Comparison of ENCODE assay signal across 24 mouse cellular contexts in genomic region chr6:58849356-58849755, GRCm38 (mm10). TPM values are rescaled to one million over a fixed set of nuclear protein-coding genes. Genes with fewer than 3 reads are reported as not detected.
A peak's percentile ranks its signal among the peaks of the same experiment; 100 is the strongest.
DNase-seq lines count a peak whose midpoint lies in the region; ATAC-seq and TF ChIP-seq lines count a peak whose summit lies in the region.
"Had no signal": no experiment of that assay in that cellular context is flagged by ENCODE, and none has a peak within 500 bp of the region (broad histone marks: within the 10 kb centered on the region; RNA-seq: fewer than 3 reads in every experiment).

No protein-coding gene starts in this region.

- H3K4me2 ChIP-seq in forebrain, embryonic 14.5 days (ENCODE audit: low read length), result no peak overlapping the region
- H3K4me2 ChIP-seq in forebrain, embryonic 11.5 days (ENCODE audit: low read depth, low read length, severe bottlenecking), result no peak overlapping the region
- no peak overlapping the region for H3K4me2 ChIP-seq in forebrain, postnatal 0 days (ENCODE audit: low read depth)
- no peak overlapping the region for H3K4me2 ChIP-seq in forebrain, embryonic 13.5 days
- H3K4me2 ChIP-seq in hindbrain, embryonic 16.5 days (ENCODE audit: low read length), result no peak overlapping the region
- no peak overlapping the region for H3K4me2 ChIP-seq in hindbrain, embryonic 11.5 days (replicated peaks; ENCODE audit: low read depth, low read length)
- H3K4me2 ChIP-seq in midbrain, embryonic 13.5 days (replicated peaks), result no peak overlapping the region
- no peak overlapping the region for H3K4me2 ChIP-seq in midbrain, postnatal 0 days (ENCODE audit: low read depth, low read length, poor library complexity, severe bottlenecking)
- H3K4me2 ChIP-seq: heart, embryonic 12.5 days; heart, embryonic 15.5 days; hindbrain, embryonic 12.5 days; intestine, embryonic 15.5 days had no signal

- 13% methylated on average over 5 of the region's 5 CpGs for WGBS in forebrain, embryonic 14.5 days
- 44% methylated on average over 5 of the region's 5 CpGs for WGBS in forebrain, embryonic 11.5 days
- WGBS in forebrain, postnatal 0 days, result 20% methylated on average over 5 of the region's 5 CpGs
- WGBS in forebrain, embryonic 13.5 days, result 18% methylated on average over 5 of the region's 5 CpGs
- 30% methylated on average over 5 of the region's 5 CpGs for WGBS in hindbrain, embryonic 16.5 days
- 43% methylated on average over 5 of the region's 5 CpGs for WGBS in hindbrain, embryonic 11.5 days
- WGBS in midbrain, embryonic 13.5 days, result 39% methylated on average over 5 of the region's 5 CpGs
- WGBS in midbrain, postnatal 0 days, result 32% methylated on average over 5 of the region's 5 CpGs

- H3K9ac ChIP-seq in forebrain, embryonic 14.5 days (ENCODE audit: low read length), result no peak overlapping the region
- no peak overlapping the region for H3K9ac ChIP-seq in forebrain, embryonic 11.5 days (ENCODE audit: low read length)
- H3K9ac ChIP-seq in forebrain, postnatal 0 days, result no peak overlapping the region
- H3K9ac ChIP-seq in forebrain, embryonic 13.5 days, result no peak overlapping the region
- H3K9ac ChIP-seq in hindbrain, embryonic 16.5 days (ENCODE audit: low read depth, low read length), result no peak overlapping the region
- H3K9ac ChIP-seq in hindbrain, embryonic 11.5 days (ENCODE audit: low read depth, low read length), result no peak overlapping the region
- no peak overlapping the region for H3K9ac ChIP-seq in midbrain, embryonic 13.5 days (replicated peaks)
- H3K9ac ChIP-seq in midbrain, postnatal 0 days (replicated peaks; ENCODE audit: low read length, poor library complexity, severe bottlenecking), result no peak overlapping the region
- H3K9ac ChIP-seq: heart, embryonic 12.5 days; heart, embryonic 15.5 days; hindbrain, embryonic 12.5 days; intestine, embryonic 15.5 days had no signal

- no peak overlapping the region for H3K4me3 ChIP-seq in forebrain, embryonic 14.5 days (ENCODE audit: low read depth, low read length)
- no peak overlapping the region for H3K4me3 ChIP-seq in forebrain, embryonic 11.5 days (ENCODE audit: low read depth, low read length)
- H3K4me3 ChIP-seq in forebrain, postnatal 0 days (ENCODE audit: low read depth, low read length), result no peak overlapping the region
- H3K4me3 ChIP-seq in forebrain, embryonic 13.5 days, result no peak overlapping the region
- no peak overlapping the region for H3K4me3 ChIP-seq in hindbrain, embryonic 16.5 days (ENCODE audit: low read length)
- H3K4me3 ChIP-seq in hindbrain, embryonic 11.5 days (ENCODE audit: low read depth, low read length), result no peak overlapping the region
- no peak overlapping the region for H3K4me3 ChIP-seq in midbrain, embryonic 13.5 days (replicated peaks)
- H3K4me3 ChIP-seq in midbrain, postnatal 0 days (ENCODE audit: low read depth, low read length), result no peak overlapping the region
- H3K4me3 ChIP-seq: heart, embryonic 12.5 days; heart, embryonic 15.5 days; hindbrain, embryonic 12.5 days; intestine, embryonic 15.5 days had no signal

- no peak for DNase-seq in forebrain, embryonic 14.5 days (ENCODE audit: low spot score)
- no peak for DNase-seq in forebrain, embryonic 11.5 days (ENCODE audit: low spot score)
- DNase-seq in forebrain, postnatal 0 days, result no peak
- no peak for DNase-seq in hindbrain, embryonic 11.5 days (ENCODE audit: low spot score)
- DNase-seq in midbrain, postnatal 0 days (ENCODE audit: low spot score), result no peak
- DNase-seq: adrenal gland, adult 8-10 months; adrenal gland, postnatal 25 days; cerebellum, adult 18-20 months; cerebellum, adult 9-10 months; cerebellum, postnatal 14 days; gastrocnemius, postnatal 14 days; heart, adult 18-20 months; heart, postnatal 10 days; heart, postnatal 36 days; kidney, adult 11 months; kidney, adult 8-10 months had no signal

- H3K27me3 ChIP-seq in forebrain, embryonic 14.5 days (replicated peaks; ENCODE audit: control insufficient read depth, insufficient read depth, low read length), result no peaks in the 10 kb centered on the region
- H3K27me3 ChIP-seq in forebrain, embryonic 11.5 days (ENCODE audit: control insufficient read depth, insufficient read depth, low read length), result no peaks in the 10 kb centered on the region
- H3K27me3 ChIP-seq in forebrain, postnatal 0 days (ENCODE audit: insufficient read depth, low read length), result no peaks in the 10 kb centered on the region
- no peaks in the 10 kb centered on the region for H3K27me3 ChIP-seq in forebrain, embryonic 13.5 days
- no peaks in the 10 kb centered on the region for H3K27me3 ChIP-seq in hindbrain, embryonic 16.5 days (replicated peaks; ENCODE audit: control insufficient read depth, insufficient read depth, low read length)
- no peaks in the 10 kb centered on the region for H3K27me3 ChIP-seq in hindbrain, embryonic 11.5 days (ENCODE audit: control insufficient read depth, insufficient read depth, low read length)
- no peaks in the 10 kb centered on the region for H3K27me3 ChIP-seq in midbrain, embryonic 13.5 days
- no peaks in the 10 kb centered on the region for H3K27me3 ChIP-seq in midbrain, postnatal 0 days (ENCODE audit: insufficient read depth, low read length)
- H3K27me3 ChIP-seq: heart, embryonic 12.5 days; heart, embryonic 15.5 days; hindbrain, embryonic 12.5 days; intestine, embryonic 15.5 days had no signal

- H3K27ac ChIP-seq in forebrain, embryonic 14.5 days (ENCODE audit: low read depth, low read length), result no peak overlapping the region
- H3K27ac ChIP-seq in forebrain, embryonic 11.5 days (ENCODE audit: low read depth, low read length), result no peak overlapping the region
- H3K27ac ChIP-seq in forebrain, postnatal 0 days (ENCODE audit: low read depth, low read length), result no peak overlapping the region
- no peak overlapping the region for H3K27ac ChIP-seq in forebrain, embryonic 13.5 days
- no peak overlapping the region for H3K27ac ChIP-seq in hindbrain, embryonic 16.5 days (ENCODE audit: low read depth, low read length)
- H3K27ac ChIP-seq in hindbrain, embryonic 11.5 days (ENCODE audit: low read depth, low read length), result no peak overlapping the region
- no peak overlapping the region for H3K27ac ChIP-seq in midbrain, embryonic 13.5 days
- H3K27ac ChIP-seq in midbrain, postnatal 0 days (ENCODE audit: low read depth, low read length), result no peak overlapping the region
- H3K27ac ChIP-seq: heart, embryonic 15.5 days; hindbrain, embryonic 12.5 days; intestine, embryonic 15.5 days had no signal

- H3K9me3 ChIP-seq in forebrain, embryonic 14.5 days (replicated peaks; ENCODE audit: control insufficient read depth, low read length), result no peaks in the 10 kb centered on the region
- no peaks in the 10 kb centered on the region for H3K9me3 ChIP-seq in forebrain, embryonic 11.5 days (ENCODE audit: control insufficient read depth, low read length)
- no peaks in the 10 kb centered on the region for H3K9me3 ChIP-seq in forebrain, postnatal 0 days (ENCODE audit: low read length)
- no peaks in the 10 kb centered on the region for H3K9me3 ChIP-seq in forebrain, embryonic 13.5 days (replicated peaks)
- no peaks in the 10 kb centered on the region for H3K9me3 ChIP-seq in hindbrain, embryonic 16.5 days (ENCODE audit: control insufficient read depth, low read length)
- no peaks in the 10 kb centered on the region for H3K9me3 ChIP-seq in hindbrain, embryonic 11.5 days (ENCODE audit: control insufficient read depth, low read length)
- H3K9me3 ChIP-seq in midbrain, embryonic 13.5 days, result no peaks in the 10 kb centered on the region
- H3K9me3 ChIP-seq in midbrain, postnatal 0 days (ENCODE audit: low read length), result no peaks in the 10 kb centered on the region
- H3K9me3 ChIP-seq: heart, embryonic 12.5 days; heart, embryonic 15.5 days; hindbrain, embryonic 12.5 days; intestine, embryonic 15.5 days had no signal

- no peaks in the 10 kb centered on the region for H3K4me1 ChIP-seq in forebrain, embryonic 14.5 days (ENCODE audit: control insufficient read depth, insufficient read depth, low read length)
- no peaks in the 10 kb centered on the region; the same call in 1 of the 2 replicates for H3K4me1 ChIP-seq in forebrain, embryonic 11.5 days (replicated peaks; ENCODE audit: control insufficient read depth, insufficient read depth, low read length)
- H3K4me1 ChIP-seq in forebrain, postnatal 0 days (ENCODE audit: insufficient read depth), result no peaks in the 10 kb centered on the region
- peaks cover 8% of the 10 kb centered on the region; the same call in 1 of the 2 replicates for H3K4me1 ChIP-seq in forebrain, embryonic 13.5 days
- H3K4me1 ChIP-seq in hindbrain, embryonic 16.5 days (ENCODE audit: control insufficient read depth, insufficient read depth, low read depth, low read length), result no peaks in the 10 kb centered on the region
- no peaks in the 10 kb centered on the region for H3K4me1 ChIP-seq in hindbrain, embryonic 11.5 days (replicated peaks; ENCODE audit: control insufficient read depth, insufficient read depth, low read length)
- H3K4me1 ChIP-seq in midbrain, embryonic 13.5 days (replicated peaks), result peaks cover 5% of the 10 kb centered on the region; the same call in 1 of the 2 replicates
- H3K4me1 ChIP-seq in midbrain, postnatal 0 days (ENCODE audit: insufficient read depth, low read length), result no peaks in the 10 kb centered on the region
- H3K4me1 ChIP-seq: heart, embryonic 12.5 days; heart, embryonic 15.5 days; intestine, embryonic 15.5 days had no signal

- ATAC-seq in forebrain, embryonic 14.5 days, result peak; percentile 42; the same call in 1 of the 2 replicates
- no peak for ATAC-seq in forebrain, embryonic 11.5 days (replicated peaks; ENCODE audit: low FRiP score)
- peak; percentile 58 for ATAC-seq in forebrain, postnatal 0 days
- no peak; the same call in 1 of the 2 replicates for ATAC-seq in forebrain, embryonic 13.5 days
- 0 out of 2 replicates have a peak, but pooled peaks have one; percentile 18 for ATAC-seq in hindbrain, embryonic 16.5 days
- no peak for ATAC-seq in hindbrain, embryonic 11.5 days (ENCODE audit: low FRiP score)
- 0 out of 2 replicates have a peak, but pooled peaks have one; percentile 43 for ATAC-seq in midbrain, embryonic 13.5 days
- no peak for ATAC-seq in midbrain, postnatal 0 days (ENCODE audit: low FRiP score)
- ATAC-seq: activated CD4-positive, CD25-positive, alpha-beta regulatory T cell, adult 4 months; intestine, embryonic 15.5 days had no signal

- H3K36me3 ChIP-seq in forebrain, embryonic 14.5 days (ENCODE audit: control insufficient read depth, insufficient read depth, low read length), result no peaks in the 10 kb centered on the region
- no peaks in the 10 kb centered on the region for H3K36me3 ChIP-seq in forebrain, embryonic 11.5 days (ENCODE audit: control insufficient read depth, insufficient read depth, low read length)
- 0 out of 2 replicates have a peak, but pooled peaks cover 4% of the 10 kb centered on the region for H3K36me3 ChIP-seq in forebrain, postnatal 0 days (ENCODE audit: insufficient read depth)
- peaks cover 5% of the 10 kb centered on the region; the same call in 1 of the 2 replicates for H3K36me3 ChIP-seq in forebrain, embryonic 13.5 days (ENCODE audit: poor library complexity, severe bottlenecking)
- no peaks in the 10 kb centered on the region for H3K36me3 ChIP-seq in hindbrain, embryonic 16.5 days (ENCODE audit: control insufficient read depth, insufficient read depth, low read length)
- no peaks in the 10 kb centered on the region for H3K36me3 ChIP-seq in hindbrain, embryonic 11.5 days (ENCODE audit: control insufficient read depth, insufficient read depth, low read length)
- H3K36me3 ChIP-seq in midbrain, embryonic 13.5 days, result peaks cover 7% of the 10 kb centered on the region; the same call in 1 of the 2 replicates
- peaks cover 7% of the 10 kb centered on the region; the same call in 1 of the 2 replicates for H3K36me3 ChIP-seq in midbrain, postnatal 0 days (ENCODE audit: insufficient read depth, low read length)
- H3K36me3 ChIP-seq: hindbrain, embryonic 12.5 days; intestine, embryonic 15.5 days had no signal

- no peak for TF ChIP-seq CTCF in forebrain, postnatal 0 days (IDR thresholded peaks at IDR 0.05; ENCODE audit: low read depth)
- no peak for TF ChIP-seq CTCF in midbrain, postnatal 0 days (IDR thresholded peaks at IDR 0.05)

RNA-seq across cellular contexts. Expression of gene Herc3, which starts 18.1 kb away (rescaled TPM):
- 21.2 and 26.7 TPM in 2 replicates for polyA plus RNA-seq in forebrain, embryonic 14.5 days (2014; fragmentation: Nextera tagmentation; extraction: Ambion mirVana)
- polyA plus RNA-seq in forebrain, embryonic 11.5 days (2014; fragmentation: Nextera tagmentation; extraction: Ambion mirVana), result 11.1 and 13.5 TPM in 2 replicates
- total RNA-seq in forebrain, postnatal 0 days (2014; rRNA removed), result 69.6 and 100 TPM in 2 replicates
- polyA plus RNA-seq in forebrain, postnatal 0 days (2015; fragmentation: Nextera tagmentation; extraction: Ambion mirVana), result 15.2 and 24.2 TPM in 2 replicates
- polyA plus RNA-seq in forebrain, embryonic 13.5 days (2015; fragmentation: Nextera tagmentation; extraction: Ambion mirVana), result 14.6 and 15.0 TPM in 2 replicates
- 34.8 and 35.6 TPM in 2 replicates for polyA plus RNA-seq in hindbrain, embryonic 16.5 days (2015; fragmentation: Nextera tagmentation; extraction: Ambion mirVana)
- 5.6 and 9.7 TPM in 2 replicates for polyA plus RNA-seq in hindbrain, embryonic 11.5 days (2014; fragmentation: Nextera tagmentation; extraction: Ambion mirVana)
- polyA plus RNA-seq in midbrain, embryonic 13.5 days (2015; fragmentation: Nextera tagmentation; extraction: Ambion mirVana), result 17.2 and 19.3 TPM in 2 replicates
- total RNA-seq in midbrain, postnatal 0 days (2014; rRNA removed), result 153 and 159 TPM in 2 replicates
- 25.3 and 34.2 TPM in 2 replicates for polyA plus RNA-seq in midbrain, postnatal 0 days (2015; fragmentation: Nextera tagmentation; extraction: Ambion mirVana)

RNA-seq across cellular contexts. Expression of gene Nap1l5, which starts 57.5 kb away (rescaled TPM):
- polyA plus RNA-seq in forebrain, embryonic 14.5 days (2014; fragmentation: Nextera tagmentation; extraction: Ambion mirVana), result 70.1 and 106 TPM in 2 replicates
- polyA plus RNA-seq in forebrain, embryonic 11.5 days (2014; fragmentation: Nextera tagmentation; extraction: Ambion mirVana), result 19.0 and 19.5 TPM in 2 replicates
- 89.2 and 152 TPM in 2 replicates for total RNA-seq in forebrain, postnatal 0 days (2014; rRNA removed)
- polyA plus RNA-seq in forebrain, postnatal 0 days (2015; fragmentation: Nextera tagmentation; extraction: Ambion mirVana), result 153 and 257 TPM in 2 replicates
- polyA plus RNA-seq in forebrain, embryonic 13.5 days (2015; fragmentation: Nextera tagmentation; extraction: Ambion mirVana), result 49.1 and 52.6 TPM in 2 replicates
- polyA plus RNA-seq in hindbrain, embryonic 16.5 days (2015; fragmentation: Nextera tagmentation; extraction: Ambion mirVana), result 412 and 507 TPM in 2 replicates
- 36.5 and 43.1 TPM in 2 replicates for polyA plus RNA-seq in hindbrain, embryonic 11.5 days (2014; fragmentation: Nextera tagmentation; extraction: Ambion mirVana)
- 135 and 148 TPM in 2 replicates for polyA plus RNA-seq in midbrain, embryonic 13.5 days (2015; fragmentation: Nextera tagmentation; extraction: Ambion mirVana)
- total RNA-seq in midbrain, postnatal 0 days (2014; rRNA removed), result 237 and 255 TPM in 2 replicates
- 634 and 693 TPM in 2 replicates for polyA plus RNA-seq in midbrain, postnatal 0 days (2015; fragmentation: Nextera tagmentation; extraction: Ambion mirVana)

Comparison
In these comparisons a context has a peak if more than half of its experiments do, and no peak if none do; other contexts are left out.
1. ATAC-seq: peak in forebrain, embryonic 14.5 days (single experiment), forebrain, postnatal 0 days (single experiment), hindbrain, embryonic 16.5 days (single experiment) and midbrain, embryonic 13.5 days (single experiment); none in forebrain, embryonic 11.5 days (single experiment), forebrain, embryonic 13.5 days (single experiment), hindbrain, embryonic 11.5 days (single experiment) and midbrain, postnatal 0 days (single experiment).